Mouse (Mus musculus): ENCODE data around the gene BC080695. TPM values are rescaled to one million over a fixed set of nuclear protein-coding genes. Genes with fewer than 3 reads are reported as not detected.
"Not testable (repeated sequence)": the region's sequence is repeated elsewhere in the genome, so short reads cannot be mapped to it uniquely, and the experiment has no call there.

The BC080695 gene
- polyA plus RNA-seq (2012; rRNA removed): not detected in 2 replicates
- not detected in 2 replicates for polyA plus RNA-seq (2014; fragmentation: Nextera tagmentation; extraction: Ambion mirVana)

DNA sequence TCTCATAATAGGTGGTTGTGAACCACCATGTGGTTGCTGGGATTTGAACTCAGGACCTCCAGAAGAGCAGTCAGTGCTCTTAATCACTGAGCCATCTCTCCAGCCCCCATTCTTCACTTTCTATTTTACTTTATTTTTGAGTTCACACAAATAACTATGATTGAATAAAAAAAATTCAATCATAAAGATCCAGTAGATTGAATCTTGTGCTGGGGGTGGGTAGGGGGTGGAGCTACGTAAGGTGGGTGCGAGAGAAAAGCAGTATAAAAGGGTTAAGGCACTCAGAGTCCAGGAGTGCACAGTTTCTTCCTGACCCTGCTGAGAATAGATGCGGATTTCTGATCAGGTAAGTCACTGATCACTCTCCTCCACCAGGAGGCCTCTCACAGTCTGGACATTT is at the start of gene BC080695, which contains the start of gene Gm13057:
Gene BC080695, plus strand, starts transcription at position 301 of the 400 bp plus-strand sequence.
Gene Gm13057, plus strand, starts transcription at position 310 of the 400 bp plus-strand sequence.
- whole genome bisulfite sequencing: no CpG with 5 or more reads among the region's 3 CpGs
- not testable (repeated sequence) for H3K4me2 ChIP-seq (replicated peaks; ENCODE audit: low read depth, low read length, severe bottlenecking); H3K4me3 ChIP-seq (replicated peaks; ENCODE audit: low read length); H3K27me3 ChIP-seq (ENCODE audit: control insufficient read depth, insufficient read depth, low read length); H3K27ac ChIP-seq (replicated peaks; ENCODE audit: low read depth, low read length); H3K9me3 ChIP-seq (ENCODE audit: control insufficient read depth, low read length); DNase-seq (ENCODE audit: low spot score); H3K4me1 ChIP-seq (ENCODE audit: control insufficient read depth, insufficient read depth, low read length); H3K36me3 ChIP-seq (ENCODE audit: control insufficient read depth, insufficient read depth, low read length); ATAC-seq (ENCODE audit: low FRiP score, low read depth); H3K9ac ChIP-seq (ENCODE audit: low read depth, low read length, severe bottlenecking)

GRCm38 (mm10) chr4:143511043-143511442 is 40.5 kb upstream of the BC080695 start, which contains the start of gene Gm13043:
Gm13043 (plus strand) TSS chr4:143511343.
- Histone ChIP-seq H3K4me2 (replicated peaks; ENCODE audit: low read depth, low read length, severe bottlenecking) (no peak within 1 kb of the TSS), H3K36me3 (ENCODE audit: control insufficient read depth, insufficient read depth, low read length) (no peaks in the 10 kb centered on the region), H3K4me1 (ENCODE audit: control insufficient read depth, insufficient read depth, low read length) (no peaks in the 10 kb centered on the region), H3K27me3 (ENCODE audit: control insufficient read depth, insufficient read depth, low read length) (no peaks in the 10 kb centered on the region), H3K9me3 (ENCODE audit: control insufficient read depth, low read length) (no peaks in the 10 kb centered on the region), H3K9ac (ENCODE audit: low read depth, low read length, severe bottlenecking) (no peak within 1 kb of the TSS), H3K4me3 (replicated peaks; ENCODE audit: low read length) (no peak within 1 kb of the TSS), H3K27ac (replicated peaks; ENCODE audit: low read depth, low read length) (no peak within 1 kb of the TSS)
- DNase-seq (ENCODE audit: low spot score) (no peak), ATAC-seq (ENCODE audit: low FRiP score, low read depth) (no peak)
- TF ChIP-seq POLR2A (IDR thresholded peaks at IDR 0.05; ENCODE audit: borderline replicate concordance, extremely low read depth, insufficient read depth, insufficient read length): no peak
- WGBS: 89% methylated on average over 3 of the region's 3 CpGs

DNA sequence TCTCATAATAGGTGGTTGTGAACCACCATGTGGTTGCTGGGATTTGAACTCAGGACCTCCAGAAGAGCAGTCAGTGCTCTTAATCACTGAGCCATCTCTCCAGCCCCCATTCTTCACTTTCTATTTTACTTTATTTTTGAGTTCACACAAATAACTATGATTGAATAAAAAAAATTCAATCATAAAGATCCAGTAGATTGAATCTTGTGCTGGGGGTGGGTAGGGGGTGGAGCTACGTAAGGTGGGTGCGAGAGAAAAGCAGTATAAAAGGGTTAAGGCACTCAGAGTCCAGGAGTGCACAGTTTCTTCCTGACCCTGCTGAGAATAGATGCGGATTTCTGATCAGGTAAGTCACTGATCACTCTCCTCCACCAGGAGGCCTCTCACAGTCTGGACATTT is 15.8 kb upstream of the BC080695 start, which contains the start of gene Gm13040:
Gene Gm13040, plus strand, starts transcription at position 301 of the 400 bp plus-strand sequence.
- DNase-seq (ENCODE audit: low spot score); H3K4me2 ChIP-seq (replicated peaks; ENCODE audit: low read depth, low read length, severe bottlenecking); H3K9me3 ChIP-seq (ENCODE audit: control insufficient read depth, low read length); H3K9ac ChIP-seq (ENCODE audit: low read depth, low read length, severe bottlenecking); H3K27ac ChIP-seq (replicated peaks; ENCODE audit: low read depth, low read length); H3K4me3 ChIP-seq (replicated peaks; ENCODE audit: low read length); ATAC-seq (ENCODE audit: low FRiP score, low read depth); H3K27me3 ChIP-seq (ENCODE audit: control insufficient read depth, insufficient read depth, low read length); H3K4me1 ChIP-seq (ENCODE audit: control insufficient read depth, insufficient read depth, low read length); H3K36me3 ChIP-seq (ENCODE audit: control insufficient read depth, insufficient read depth, low read length): not testable (repeated sequence)
- WGBS: no CpG with 5 or more reads among the region's 3 CpGs

DNA sequence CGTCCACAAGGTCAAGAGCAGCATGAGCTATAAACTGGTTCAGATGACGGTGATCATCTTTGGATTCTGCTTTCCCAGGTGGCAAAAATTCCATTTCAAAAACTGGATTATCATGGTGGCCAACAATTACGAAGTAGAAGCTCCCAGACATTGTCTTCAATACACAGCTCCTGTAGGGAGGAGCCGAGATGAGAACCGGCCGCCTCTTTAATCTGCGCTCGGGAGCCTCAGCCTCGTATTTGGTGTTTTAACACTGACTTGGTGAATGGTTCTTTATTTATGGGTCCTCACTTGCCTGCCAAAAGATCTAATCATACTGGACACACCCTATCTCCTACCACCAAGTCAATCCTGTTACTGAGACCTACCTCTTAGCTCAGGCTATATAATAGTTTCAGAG is 60.4 kb downstream of the BC080695 start:
- whole genome bisulfite sequencing: 82% methylated on average over 9 of the region's 9 CpGs

GRCm38 (mm10) chr4:143614703-143615102 is 63.2 kb downstream of the BC080695 start, which contains the start of gene Gm13083:
Gm13083 (plus strand) TSS chr4:143615003.
- not testable (repeated sequence) for H3K4me1 ChIP-seq (ENCODE audit: control insufficient read depth, insufficient read depth, low read length); H3K4me2 ChIP-seq (replicated peaks; ENCODE audit: low read depth, low read length, severe bottlenecking); H3K9ac ChIP-seq (ENCODE audit: low read depth, low read length, severe bottlenecking); H3K4me3 ChIP-seq (replicated peaks; ENCODE audit: low read length); H3K36me3 ChIP-seq (ENCODE audit: control insufficient read depth, insufficient read depth, low read length); DNase-seq (ENCODE audit: low spot score); H3K9me3 ChIP-seq (ENCODE audit: control insufficient read depth, low read length); ATAC-seq (ENCODE audit: low FRiP score, low read depth); H3K27me3 ChIP-seq (ENCODE audit: control insufficient read depth, insufficient read depth, low read length); H3K27ac ChIP-seq (replicated peaks; ENCODE audit: low read depth, low read length)

More for the DNA sequence above, 60.4 kb downstream of the BC080695 start:
- H3K4me3 ChIP-seq (replicated peaks; ENCODE audit: low read length); DNase-seq (ENCODE audit: low spot score); H3K36me3 ChIP-seq (ENCODE audit: control insufficient read depth, insufficient read depth, low read length); H3K4me2 ChIP-seq (replicated peaks; ENCODE audit: low read depth, low read length, severe bottlenecking); H3K9ac ChIP-seq (ENCODE audit: low read depth, low read length, severe bottlenecking); H3K4me1 ChIP-seq (ENCODE audit: control insufficient read depth, insufficient read depth, low read length); H3K9me3 ChIP-seq (ENCODE audit: control insufficient read depth, low read length); H3K27me3 ChIP-seq (ENCODE audit: control insufficient read depth, insufficient read depth, low read length); ATAC-seq (ENCODE audit: low FRiP score, low read depth); H3K27ac ChIP-seq (replicated peaks; ENCODE audit: low read depth, low read length): not testable (repeated sequence)

DNA sequence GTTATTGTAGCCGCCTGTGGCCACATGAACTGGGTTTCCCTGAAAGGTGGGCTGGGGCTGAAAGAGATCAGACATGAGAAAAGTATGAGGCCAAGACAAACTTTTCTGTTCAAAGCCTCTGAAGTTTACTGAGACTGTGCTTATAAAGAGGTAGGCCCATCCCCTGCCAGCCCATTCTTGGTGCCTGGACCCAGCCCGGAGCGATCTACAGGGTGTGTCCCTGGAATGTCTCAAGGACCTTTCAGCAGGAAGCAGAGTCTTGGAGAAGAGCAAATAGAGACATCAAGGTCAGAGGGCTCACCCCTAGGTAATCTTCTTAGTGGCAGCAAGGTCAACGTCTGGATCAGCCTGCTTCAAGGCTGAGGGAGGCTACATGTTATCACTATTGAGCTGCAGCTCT is 66.6 kb downstream of the BC080695 start:
- H3K4me2 ChIP-seq (replicated peaks; ENCODE audit: low read depth, low read length, severe bottlenecking); H3K9ac ChIP-seq (ENCODE audit: low read depth, low read length, severe bottlenecking); H3K9me3 ChIP-seq (ENCODE audit: control insufficient read depth, low read length); H3K27me3 ChIP-seq (ENCODE audit: control insufficient read depth, insufficient read depth, low read length); ATAC-seq (ENCODE audit: low FRiP score, low read depth); H3K36me3 ChIP-seq (ENCODE audit: control insufficient read depth, insufficient read depth, low read length); H3K27ac ChIP-seq (replicated peaks; ENCODE audit: low read depth, low read length); DNase-seq (ENCODE audit: low spot score); H3K4me3 ChIP-seq (replicated peaks; ENCODE audit: low read length); H3K4me1 ChIP-seq (ENCODE audit: control insufficient read depth, insufficient read depth, low read length): not testable (repeated sequence)
- 86% methylated on average over 4 of the region's 4 CpGs for WGBS

Other genes starting within 250 kb of the BC080695 start
- gene Lrrc38, start 201.9 kb upstream of the BC080695 start, polyA plus RNA-seq (2012; rRNA removed): 1.8 and 2.4 TPM in 2 replicates
- gene Lrrc38, start 201.9 kb upstream of the BC080695 start, polyA plus RNA-seq (2014; fragmentation: Nextera tagmentation; extraction: Ambion mirVana): 1.2 and 1.5 TPM in 2 replicates
- 0.03 TPM in 1 of 2 replicates, not detected in the other for gene Pramel1, start 157.3 kb upstream of the BC080695 start, polyA plus RNA-seq (2012; rRNA removed)
- not detected in 2 replicates for gene Pramel1, start 157.3 kb upstream of the BC080695 start, polyA plus RNA-seq (2014; fragmentation: Nextera tagmentation; extraction: Ambion mirVana)
- 11.4 and 13.8 TPM in 2 replicates for gene Pramef8, start 139.3 kb upstream of the BC080695 start, polyA plus RNA-seq (2012; rRNA removed)
- gene Pramef8, start 139.3 kb upstream of the BC080695 start, polyA plus RNA-seq (2014; fragmentation: Nextera tagmentation; extraction: Ambion mirVana): 13.5 and 14.0 TPM in 2 replicates
- not detected in 2 replicates for gene Oog4, start 101.4 kb upstream of the BC080695 start, polyA plus RNA-seq (2012; rRNA removed)
- gene Oog4, start 101.4 kb upstream of the BC080695 start, polyA plus RNA-seq (2014; fragmentation: Nextera tagmentation; extraction: Ambion mirVana): not detected in 2 replicates
- gene Gm13043, start 40.4 kb upstream of the BC080695 start, polyA plus RNA-seq (2012; rRNA removed): not detected in 2 replicates
- gene Gm13043, start 40.4 kb upstream of the BC080695 start, polyA plus RNA-seq (2014; fragmentation: Nextera tagmentation; extraction: Ambion mirVana): not detected in 2 replicates
- gene Gm13040, start 15.7 kb upstream of the BC080695 start, polyA plus RNA-seq (2012; rRNA removed): not detected in 2 replicates
- not detected in 2 replicates for gene Gm13040, start 15.7 kb upstream of the BC080695 start, polyA plus RNA-seq (2014; fragmentation: Nextera tagmentation; extraction: Ambion mirVana)
- gene Gm13057, start within 50 bp of the BC080695 start, polyA plus RNA-seq (2012; rRNA removed): not detected in 2 replicates
- gene Gm13057, start within 50 bp of the BC080695 start, polyA plus RNA-seq (2014; fragmentation: Nextera tagmentation; extraction: Ambion mirVana): not detected in 2 replicates
- gene Gm13083, start 63.3 kb downstream of the BC080695 start, polyA plus RNA-seq (2012; rRNA removed): not detected in 2 replicates
- not detected in 2 replicates for gene Gm13083, start 63.3 kb downstream of the BC080695 start, polyA plus RNA-seq (2014; fragmentation: Nextera tagmentation; extraction: Ambion mirVana)
- not detected in 2 replicates for gene Gm13088, start 105.5 kb downstream of the BC080695 start, polyA plus RNA-seq (2012; rRNA removed)
- not detected in 2 replicates for gene Gm13088, start 105.5 kb downstream of the BC080695 start, polyA plus RNA-seq (2014; fragmentation: Nextera tagmentation; extraction: Ambion mirVana)
- gene Gm13089, start 151.0 kb downstream of the BC080695 start, polyA plus RNA-seq (2012; rRNA removed): not detected in 2 replicates
- not detected in 2 replicates for gene Gm13089, start 151.0 kb downstream of the BC080695 start, polyA plus RNA-seq (2014; fragmentation: Nextera tagmentation; extraction: Ambion mirVana)
- not detected in 2 replicates for gene Gm13078, start 167.8 kb downstream of the BC080695 start, polyA plus RNA-seq (2012; rRNA removed)
- gene Gm13078, start 167.8 kb downstream of the BC080695 start, polyA plus RNA-seq (2014; fragmentation: Nextera tagmentation; extraction: Ambion mirVana): not detected in 2 replicates
- not detected in 2 replicates for gene Gm13023, start 237.7 kb downstream of the BC080695 start, polyA plus RNA-seq (2012; rRNA removed)
- gene Gm13023, start 237.7 kb downstream of the BC080695 start, polyA plus RNA-seq (2014; fragmentation: Nextera tagmentation; extraction: Ambion mirVana): not detected in 2 replicates

Measured in limb, embryonic 14.5 days (tissue).